Mouse (Mus musculus): ENCODE results near the gene Vmo1. TPM values are rescaled to one million over a fixed set of nuclear protein-coding genes. Genes with fewer than 3 reads are reported as not detected.

Gene Vmo1
- polyA plus RNA-seq (2014; fragmentation: Nextera tagmentation; extraction: Ambion mirVana), result 0.32 and 0.43 TPM in 2 replicates

GRCm38 (mm10) chr11:70514288-70514687, at the start of gene Vmo1:
Gene Vmo1, minus strand, starts transcription at chr11:70514616.
- Histone ChIP-seq H3K4me2 (ENCODE audit: low read length) (no peak within 1 kb of the TSS), H3K9me3 (ENCODE audit: control insufficient read depth, low read length) (no peaks in the 10 kb centered on the region), H3K36me3 (ENCODE audit: control insufficient read depth, insufficient read depth, low read length) (no peaks in the 10 kb centered on the region), H3K27ac (replicated peaks in 1 of 2; ENCODE audit: control insufficient read depth in 1 of 2, insufficient read depth in 1 of 2, low read depth in 2 of 2, low read length in 2 of 2) (no peak within 1 kb of the TSS), H3K27me3 (ENCODE audit: control insufficient read depth, insufficient read depth, low read length) (peaks cover 10% of the 10 kb centered on the region; the same call in 1 of the 2 replicates), H3K4me3 (ENCODE audit: control insufficient read depth in 1 of 2, insufficient read depth in 1 of 2, low read depth in 1 of 2, low read length in 2 of 2) (no peak within 1 kb of the TSS), H3K4me1 (ENCODE audit: control insufficient read depth in 2 of 2, insufficient read depth in 2 of 2, low read length in 2 of 2) (0 out of 4 replicates have a peak, but pooled peaks cover 3 to 4% of the 10 kb centered on the region in 2 experiments), H3K9ac (ENCODE audit: low read length) (no peak within 1 kb of the TSS)
- 84% methylated on average over 7 of the region's 7 CpGs for WGBS
- no peak for ATAC-seq (ENCODE audit: insufficient number of reproducible peaks, insufficient read depth, low FRiP score, low read depth)

GRCm38 (mm10) chr11:70563470-70564275, 49.3 kb upstream of the Vmo1 start:
- Histone ChIP-seq H3K9ac (ENCODE audit: low read length) (peak overlapping the region; percentile 94), H3K9me3 (ENCODE audit: control insufficient read depth, low read length) (no peaks in the 10 kb centered on the region), H3K27me3 (ENCODE audit: control insufficient read depth, insufficient read depth, low read length) (no peaks in the 10 kb centered on the region), H3K4me1 (ENCODE audit: control insufficient read depth in 2 of 2, insufficient read depth in 2 of 2, low read length in 2 of 2) (peaks cover 3 to 24% of the 10 kb centered on the region in 2 experiments; a peak in 3 of 4 replicates), H3K27ac (replicated peaks in 1 of 2; ENCODE audit: control insufficient read depth in 1 of 2, insufficient read depth in 1 of 2, low read depth in 2 of 2, low read length in 2 of 2) (peak overlapping the region; percentile 36 to 69), H3K4me3 (ENCODE audit: control insufficient read depth in 1 of 2, insufficient read depth in 1 of 2, low read depth in 1 of 2, low read length in 2 of 2) (peak overlapping the region; percentile 70 to 78), H3K36me3 (ENCODE audit: control insufficient read depth, insufficient read depth, low read length) (no peaks in the 10 kb centered on the region), H3K4me2 (ENCODE audit: low read length) (peak overlapping the region; percentile 90)
- WGBS, result 3% methylated on average over 25 of the region's 25 CpGs
- ATAC-seq (ENCODE audit: insufficient number of reproducible peaks, insufficient read depth, low FRiP score, low read depth), result no peak

GRCm38 (mm10) chr11:70562995-70563469, 48.6 kb upstream of the Vmo1 start:
- Histone ChIP-seq H3K4me2 (ENCODE audit: low read length) (peak overlapping the region; percentile 90), H3K27ac (replicated peaks in 1 of 2; ENCODE audit: control insufficient read depth in 1 of 2, insufficient read depth in 1 of 2, low read depth in 2 of 2, low read length in 2 of 2) (peak overlapping the region; percentile 36 to 69), H3K4me1 (ENCODE audit: control insufficient read depth in 2 of 2, insufficient read depth in 2 of 2, low read length in 2 of 2) (peaks cover 3 to 24% of the 10 kb centered on the region in 2 experiments; a peak in 3 of 4 replicates), H3K36me3 (ENCODE audit: control insufficient read depth, insufficient read depth, low read length) (no peaks in the 10 kb centered on the region), H3K9me3 (ENCODE audit: control insufficient read depth, low read length) (no peaks in the 10 kb centered on the region), H3K27me3 (ENCODE audit: control insufficient read depth, insufficient read depth, low read length) (no peaks in the 10 kb centered on the region), H3K9ac (ENCODE audit: low read length) (peak overlapping the region; percentile 94), H3K4me3 (ENCODE audit: control insufficient read depth in 1 of 2, insufficient read depth in 1 of 2, low read depth in 1 of 2, low read length in 2 of 2) (peak overlapping the region; percentile 70 to 78)
- 0% methylated on average over 23 of the region's 31 CpGs for WGBS
- peak; percentile 15 for ATAC-seq (ENCODE audit: insufficient number of reproducible peaks, insufficient read depth, low FRiP score, low read depth)

- H3K4me1 ChIP-seq (ENCODE audit: control insufficient read depth in 2 of 2, insufficient read depth in 2 of 2, low read length in 2 of 2), result peaks cover 3 to 24% of the 10 kb centered on the region in 2 experiments; a peak in 3 of 4 replicates
- H3K27ac ChIP-seq (replicated peaks in 1 of 2; ENCODE audit: control insufficient read depth in 1 of 2, insufficient read depth in 1 of 2, low read depth in 2 of 2, low read length in 2 of 2), result peak within 1 kb of the TSS; percentile 69 to 76
- under 1% methylated on average over 50 of the region's 57 CpGs for WGBS
- H3K36me3 ChIP-seq (ENCODE audit: control insufficient read depth, insufficient read depth, low read length), result peaks cover 5% of the 10 kb centered on the region
- H3K9ac ChIP-seq (ENCODE audit: low read length), result peak within 1 kb of the TSS; percentile 94
- peak within 1 kb of the TSS; percentile 90 for H3K4me2 ChIP-seq (ENCODE audit: low read length)
- peak within 1 kb of the TSS; percentile 70 to 78 for H3K4me3 ChIP-seq (ENCODE audit: control insufficient read depth in 1 of 2, insufficient read depth in 1 of 2, low read depth in 1 of 2, low read length in 2 of 2)
- peak; percentile 89 for ATAC-seq (ENCODE audit: insufficient number of reproducible peaks, insufficient read depth, low FRiP score, low read depth)
- H3K9me3 ChIP-seq (ENCODE audit: control insufficient read depth, low read length), result no peaks in the 10 kb centered on the region
- no peaks in the 10 kb centered on the region for H3K27me3 ChIP-seq (ENCODE audit: control insufficient read depth, insufficient read depth, low read length)
Measured at GRCm38 (mm10) chr11:70562287-70562994, 48.0 kb upstream of the Vmo1 start, which contains the start of gene Mink1. Gene Mink1, plus strand, starts transcription at chr11:70562881.

- Histone ChIP-seq H3K4me2 (ENCODE audit: low read length) (peak overlapping the region; percentile 90), H3K4me1 (ENCODE audit: control insufficient read depth in 2 of 2, insufficient read depth in 2 of 2, low read length in 2 of 2) (peaks cover 3 to 22% of the 10 kb centered on the region in 2 experiments; a peak in 3 of 4 replicates), H3K27ac (replicated peaks in 1 of 2; ENCODE audit: control insufficient read depth in 1 of 2, insufficient read depth in 1 of 2, low read depth in 2 of 2, low read length in 2 of 2) (peak overlapping the region in 1 of 2 experiments; percentile 69; a peak in 2 of 4 replicates), H3K9me3 (ENCODE audit: control insufficient read depth, low read length) (no peaks in the 10 kb centered on the region), H3K36me3 (ENCODE audit: control insufficient read depth, insufficient read depth, low read length) (peaks cover 10% of the 10 kb centered on the region), H3K4me3 (ENCODE audit: control insufficient read depth in 1 of 2, insufficient read depth in 1 of 2, low read depth in 1 of 2, low read length in 2 of 2) (peak overlapping the region; percentile 70 to 78), H3K9ac (ENCODE audit: low read length) (peak overlapping the region; percentile 94), H3K27me3 (ENCODE audit: control insufficient read depth, insufficient read depth, low read length) (no peaks in the 10 kb centered on the region)
- WGBS, result 0% methylated on average over 2 of the region's 2 CpGs
- no peak for ATAC-seq (ENCODE audit: insufficient number of reproducible peaks, insufficient read depth, low FRiP score, low read depth)
Measured at GRCm38 (mm10) chr11:70561937-70562286, 47.5 kb upstream of the Vmo1 start.

GRCm38 (mm10) chr11:70557545-70557944, 43.1 kb upstream of the Vmo1 start:
- Histone ChIP-seq H3K9ac (ENCODE audit: low read length) (no peak overlapping the region), H3K9me3 (ENCODE audit: control insufficient read depth, low read length) (no peaks in the 10 kb centered on the region), H3K36me3 (ENCODE audit: control insufficient read depth, insufficient read depth, low read length) (peaks cover 34% of the 10 kb centered on the region), H3K27ac (replicated peaks in 1 of 2; ENCODE audit: control insufficient read depth in 1 of 2, insufficient read depth in 1 of 2, low read depth in 2 of 2, low read length in 2 of 2) (no peak overlapping the region), H3K27me3 (ENCODE audit: control insufficient read depth, insufficient read depth, low read length) (no peaks in the 10 kb centered on the region), H3K4me1 (ENCODE audit: control insufficient read depth in 2 of 2, insufficient read depth in 2 of 2, low read length in 2 of 2) (peaks cover 0 to 7% of the 10 kb centered on the region in 2 experiments; a peak in 1 of 4 replicates), H3K4me3 (ENCODE audit: control insufficient read depth in 1 of 2, insufficient read depth in 1 of 2, low read depth in 1 of 2, low read length in 2 of 2) (no peak overlapping the region), H3K4me2 (ENCODE audit: low read length) (no peak overlapping the region)
- ATAC-seq (ENCODE audit: insufficient number of reproducible peaks, insufficient read depth, low FRiP score, low read depth), result no peak
- 84% methylated on average over 9 of the region's 9 CpGs for WGBS

GRCm38 (mm10) chr11:70553940-70554339, 39.5 kb upstream of the Vmo1 start:
- no peak overlapping the region for H3K4me3 ChIP-seq (ENCODE audit: control insufficient read depth in 1 of 2, insufficient read depth in 1 of 2, low read depth in 1 of 2, low read length in 2 of 2)
- H3K9ac ChIP-seq (ENCODE audit: low read length), result no peak overlapping the region
- no peak for ATAC-seq (ENCODE audit: insufficient number of reproducible peaks, insufficient read depth, low FRiP score, low read depth)
- no peak overlapping the region for H3K27ac ChIP-seq (replicated peaks in 1 of 2; ENCODE audit: control insufficient read depth in 1 of 2, insufficient read depth in 1 of 2, low read depth in 2 of 2, low read length in 2 of 2)
- no peaks in the 10 kb centered on the region for H3K9me3 ChIP-seq (ENCODE audit: control insufficient read depth, low read length)
- peaks cover 47% of the 10 kb centered on the region for H3K36me3 ChIP-seq (ENCODE audit: control insufficient read depth, insufficient read depth, low read length)
- WGBS, result 42% methylated on average over 7 of the region's 7 CpGs
- no peaks in the 10 kb centered on the region for H3K4me1 ChIP-seq (ENCODE audit: control insufficient read depth in 2 of 2, insufficient read depth in 2 of 2, low read length in 2 of 2)
- no peak overlapping the region for H3K4me2 ChIP-seq (ENCODE audit: low read length)
- H3K27me3 ChIP-seq (ENCODE audit: control insufficient read depth, insufficient read depth, low read length), result no peaks in the 10 kb centered on the region

Measured in heart, embryonic 14.5 days (tissue).